Mouse (Mus musculus) MEL (cell line): ENCODE results near the gene Gulp1. TPM values are rescaled to one million over a fixed set of nuclear protein-coding genes. Genes with fewer than 3 reads are reported as not detected.

ENCODE experiments used
- DNase-seq: peaks from one replicate; pipeline ENCODE4 v3.0.0; 2011; ENCODE audit warnings: low read depth, low spot score
- H3K27ac ChIP-seq: 2 replicates; pipeline ENCODE4 v1.5.1; 2012; ENCODE audit warnings: low read depth, mild to moderate bottlenecking, control low read depth, low read length, moderate library complexity; ENCODE audit not compliant: control insufficient read depth
- H3K27me3 ChIP-seq, 2 experiments: fragments of 150-350 bp in 1 of 2; sonication (generic) in 1 of 2; 2 replicates each; pipeline ENCODE4 v1.6.1; 2012; ENCODE audit warnings: low read length in 2 of 2, mild to moderate bottlenecking in 2 of 2, improper control_type of control experiment in 1 of 2, moderate library complexity in 1 of 2; ENCODE audit not compliant: insufficient read depth in 2 of 2, control insufficient read depth in 1 of 2
- H3K36me3 ChIP-seq, 2 experiments: 2 replicates each; pipeline ENCODE4 v1.6.1; 2012 to 2014; ENCODE audit warnings: low read length in 2 of 2, improper control_type of control experiment in 1 of 2, inconsistent platforms in 1 of 2, mild to moderate bottlenecking in 1 of 2; ENCODE audit not compliant: insufficient read depth in 2 of 2, control insufficient read depth in 1 of 2
- H3K4me1 ChIP-seq, 2 experiments: fragments of 150-350 bp in 1 of 2; sonication (generic) in 1 of 2; 2 replicates each; pipeline ENCODE4 v1.6.1; 2012; ENCODE audit warnings: low read length in 2 of 2, improper control_type of control experiment in 1 of 2, mild to moderate bottlenecking in 1 of 2; ENCODE audit not compliant: insufficient read depth in 2 of 2, control insufficient read depth in 1 of 2
- H3K4me3 ChIP-seq, 2 experiments: fragments of 150-350 bp in 1 of 2; sonication (generic) in 1 of 2; 2 replicates each; pipeline ENCODE4 v1.5.1; 2012; ENCODE audit warnings: low read depth in 2 of 2, low read length in 2 of 2, mild to moderate bottlenecking in 2 of 2, moderate library complexity in 2 of 2, control low read depth in 1 of 2, improper control_type of control experiment in 1 of 2; ENCODE audit not compliant: control insufficient read depth in 1 of 2, insufficient read depth in 1 of 2
- H3K79me2 ChIP-seq: 2 replicates; pipeline ENCODE4 v1.6.1; 2012; ENCODE audit warnings: mild to moderate bottlenecking, low read length, moderate library complexity; ENCODE audit not compliant: control insufficient read depth, poor library complexity, insufficient read depth
- H3K9ac ChIP-seq: 2 replicates; pipeline ENCODE4 v1.6.1; 2012; ENCODE audit warnings: low read depth, mild to moderate bottlenecking, control low read depth, low read length, moderate library complexity; ENCODE audit not compliant: control insufficient read depth, poor library complexity, severe bottlenecking
- H3K9me3 ChIP-seq: fragments of 150-350 bp; sonication (generic); replicated peaks from 2 replicates; pipeline ENCODE4 v1.6.1; 2012; ENCODE audit warnings: mild to moderate bottlenecking, low read length, improper control_type of control experiment, moderate library complexity; ENCODE audit not compliant: insufficient read depth
- BHLHE40 ChIP-seq: IDR thresholded peaks from 2 replicates; pipeline ENCODE4 v1.6.1; 2012; ENCODE audit warnings: low read depth, mild to moderate bottlenecking, inconsistent platforms, low read length, improper control_type of control experiment, borderline replicate concordance
- CHD1 ChIP-seq: IDR thresholded peaks from 2 replicates; pipeline ENCODE4 v1.6.1; 2012; ENCODE audit warnings: low read depth, mild to moderate bottlenecking, inconsistent platforms, low read length, improper control_type of control experiment
- CTCF ChIP-seq, 3 experiments: IDR thresholded peaks in 2 of 3; conservative IDR thresholded peaks in 1 of 3; 2 replicates each; pipeline ENCODE4 v1.5.1; 2011 to 2012; ENCODE audit warnings: low read length in 3 of 3, low read depth in 2 of 3, mild to moderate bottlenecking in 2 of 3, improper control_type of control experiment in 1 of 3, inconsistent platforms in 1 of 3, mixed read lengths in 1 of 3, moderate library complexity in 1 of 3; ENCODE audit not compliant: control insufficient read depth in 1 of 3, insufficient read depth in 1 of 3, poor library complexity in 1 of 3, severe bottlenecking in 1 of 3
- E2F4 ChIP-seq: IDR thresholded peaks from 2 replicates; pipeline ENCODE4 v1.6.1; 2011; ENCODE audit warnings: low read depth, low read length, improper control_type of control experiment, borderline replicate concordance
- ELF1 ChIP-seq: IDR thresholded peaks from 2 replicates; pipeline ENCODE4 v1.6.1; 2014; ENCODE audit warnings: low read depth, mild to moderate bottlenecking, inconsistent platforms, low read length, improper control_type of control experiment, moderate library complexity
- ETS1 ChIP-seq: IDR thresholded peaks from 2 replicates; pipeline ENCODE4 v1.6.1; 2012; ENCODE audit warnings: low read depth, mild to moderate bottlenecking, inconsistent platforms, low read length, improper control_type of control experiment, moderate library complexity
- GABPA ChIP-seq: IDR thresholded peaks from 2 replicates; pipeline ENCODE4 v1.6.1; 2012; ENCODE audit warnings: low read depth, mild to moderate bottlenecking, inconsistent platforms, low read length, improper control_type of control experiment, moderate library complexity
- HCFC1 ChIP-seq: IDR thresholded peaks from 2 replicates; pipeline ENCODE4 v1.6.1; 2012; ENCODE audit warnings: low read depth, mild to moderate bottlenecking, inconsistent platforms, low read length, improper control_type of control experiment, moderate library complexity
- JUND ChIP-seq: IDR thresholded peaks from 2 replicates; pipeline ENCODE4 v1.6.1; 2011; ENCODE audit warnings: low read depth, mild to moderate bottlenecking, improper control_type of control experiment, low read length
- MAFK ChIP-seq: IDR thresholded peaks from 2 replicates; pipeline ENCODE4 v1.6.1; 2011; ENCODE audit warnings: low read depth, mild to moderate bottlenecking, low read length, improper control_type of control experiment, borderline replicate concordance
- MEF2A ChIP-seq: IDR thresholded peaks from 2 replicates; pipeline ENCODE4 v1.6.1; 2014; ENCODE audit warnings: low read depth, mild to moderate bottlenecking, inconsistent platforms, low read length, improper control_type of control experiment; ENCODE audit not compliant: poor library complexity, insufficient replicate concordance, severe bottlenecking; ENCODE audit errors: extremely low read depth
- MXI1 ChIP-seq: IDR thresholded peaks from 2 replicates; pipeline ENCODE4 v1.6.1; 2011; ENCODE audit warnings: mild to moderate bottlenecking, low read depth, low read length, improper control_type of control experiment
- MYC ChIP-seq: IDR thresholded peaks from 2 replicates; pipeline ENCODE4 v1.6.1; 2011; ENCODE audit warnings: low read depth, mild to moderate bottlenecking, low read length, improper control_type of control experiment, moderate library complexity
- NELFE ChIP-seq: IDR thresholded peaks from 2 replicates; pipeline ENCODE4 v1.6.1; 2011; ENCODE audit warnings: low read depth, low read length, improper control_type of control experiment
- POLR2AphosphoS5 ChIP-seq: IDR thresholded peaks from 2 replicates; pipeline ENCODE4 v1.6.1; 2012; ENCODE audit warnings: low read depth, borderline replicate concordance, mild to moderate bottlenecking, inconsistent platforms, low read length, moderate library complexity, mixed read lengths
- SIN3A ChIP-seq: IDR thresholded peaks from 2 replicates; pipeline ENCODE4 v1.6.1; 2012; ENCODE audit warnings: low read length, improper control_type of control experiment, inconsistent platforms
- SMC3 ChIP-seq: IDR thresholded peaks from 2 replicates; pipeline ENCODE4 v1.6.1; 2011; ENCODE audit warnings: low read depth, low read length, improper control_type of control experiment
- TAL1 ChIP-seq: IDR thresholded peaks from 2 replicates; pipeline ENCODE4 v1.6.1; 2012; ENCODE audit warnings: mild to moderate bottlenecking, inconsistent platforms, low read length, moderate library complexity, mixed read lengths
- UBTF ChIP-seq: IDR thresholded peaks from 2 replicates; pipeline ENCODE4 v1.6.1; 2012; ENCODE audit warnings: low read depth, mild to moderate bottlenecking, inconsistent platforms, low read length, improper control_type of control experiment, moderate library complexity, borderline replicate concordance; ENCODE audit not compliant: insufficient read depth
- USF1 ChIP-seq: IDR thresholded peaks from 2 replicates; pipeline ENCODE4 v1.6.1; 2014; ENCODE audit warnings: low read depth, mild to moderate bottlenecking, inconsistent platforms, low read length, improper control_type of control experiment, moderate library complexity
- ZMIZ1 ChIP-seq: IDR thresholded peaks from 2 replicates; pipeline ENCODE4 v1.6.1; 2012; ENCODE audit warnings: low read depth, mild to moderate bottlenecking, inconsistent platforms, low read length, improper control_type of control experiment, moderate library complexity
- ZNF384 ChIP-seq: IDR thresholded peaks from 2 replicates; pipeline ENCODE4 v1.6.1; 2012; ENCODE audit warnings: low read depth, mild to moderate bottlenecking, inconsistent platforms, low read length, improper control_type of control experiment
- polyA plus RNA-seq, 2 experiments: library from polyadenylated mRNA; stranded (reverse) in 1 of 2; unstranded in 1 of 2; fragments of >175 nt in 1 of 2; fragments of >200 nt in 1 of 2; gene quantifications; 2 replicates each; pipeline versions ENCODE4 v1.2.1 to v1.2.4; 2012; ENCODE audit warnings: low replicate concordance in 2 of 2, low read depth in 1 of 2; ENCODE audit not compliant: insufficient read length in 2 of 2, insufficient read depth in 1 of 2, missing spikeins in 1 of 2
- total RNA-seq: library from RNA; depleted of rRNA; stranded (reverse); fragments of 300-350 nt; gene quantifications from 2 replicates; pipeline ENCODE4 v1.2.3, GENCODE M21; 2012

Gulp1 gene
- total and polyA plus RNA-seq, 3 experiments, result not detected

- TF ChIP-seq SIN3A, result no peak
- no peak for TF ChIP-seq UBTF
- no peak for TF ChIP-seq ZNF384
- no peak for TF ChIP-seq CTCF (IDR thresholded peaks at IDR 0.05 in 2 of 3, conservative IDR thresholded peaks at IDR 0.05 in 1 of 3; ENCODE audit: control insufficient read depth in 1 of 3, insufficient read depth in 1 of 3, low read depth in 2 of 3, low read length in 3 of 3, poor library complexity in 1 of 3, severe bottlenecking in 1 of 3)
- TF ChIP-seq GABPA, result no peak
- no peak for TF ChIP-seq ETS1
- Histone ChIP-seq H3K9ac (no peak overlapping the region), H3K9me3 (no peaks in the 10 kb centered on the region), H3K36me3 (no peaks in the 10 kb centered on the region), H3K79me2 (no peaks in the 10 kb centered on the region), H3K4me1 (no peaks in the 10 kb centered on the region), H3K4me3 (no peak overlapping the region), H3K27ac (no peak overlapping the region), H3K27me3 (no peaks in the 10 kb centered on the region)
- no peak for DNase-seq
Measured at GRCm38 (mm10) chr1:44567431-44567830, 16.1 kb downstream of the Gulp1 start.

- Histone ChIP-seq H3K79me2 (no peaks in the 10 kb centered on the region), H3K4me1 (no peaks in the 10 kb centered on the region), H3K4me3 (no peak overlapping the region), H3K27ac (no peak overlapping the region)
- TF ChIP-seq JUND (no peak), NELFE (no peak), MXI1 (no peak), HCFC1 (no peak), MYC (no peak), TAL1 (no peak), CTCF (IDR thresholded peaks at IDR 0.05 in 2 of 3, conservative IDR thresholded peaks at IDR 0.05 in 1 of 3; ENCODE audit: control insufficient read depth in 1 of 3, insufficient read depth in 1 of 3, low read depth in 2 of 3, low read length in 3 of 3, poor library complexity in 1 of 3, severe bottlenecking in 1 of 3) (no peak), POLR2AphosphoS5 (no peak), MEF2A (no peak), ETS1 (no peak)
- TF ChIP-seq, all 39 proteins: peak for 0
- no peak overlapping the region for H3K9ac ChIP-seq
- no peaks in the 10 kb centered on the region for H3K9me3 ChIP-seq
- DNase-seq, result peak; percentile 3
- no peaks in the 10 kb centered on the region for H3K27me3 ChIP-seq
- no peaks in the 10 kb centered on the region for H3K36me3 ChIP-seq
Measured at GRCm38 (mm10) chr1:44568296-44568695, 17.0 kb downstream of the Gulp1 start.

GRCm38 (mm10) chr1:44576001-44576400 lies 24.7 kb downstream of the Gulp1 start:
- Histone ChIP-seq H3K9me3 (no peaks in the 10 kb centered on the region), H3K27me3 (no peaks in the 10 kb centered on the region), H3K79me2 (no peaks in the 10 kb centered on the region), H3K27ac (no peak overlapping the region), H3K9ac (no peak overlapping the region), H3K36me3 (no peaks in the 10 kb centered on the region), H3K4me1 (no peaks in the 10 kb centered on the region), H3K4me3 (no peak overlapping the region)
- TF ChIP-seq MXI1, result no peak
- TF ChIP-seq MYC, result no peak
- TF ChIP-seq ZMIZ1, result no peak
- TF ChIP-seq USF1, result no peak
- no peak for TF ChIP-seq NELFE
- TF ChIP-seq SMC3, result no peak
- TF ChIP-seq CHD1, result no peak
- TF ChIP-seq BHLHE40, result no peak
- TF ChIP-seq HCFC1, result no peak
- no peak for TF ChIP-seq JUND
- no peak for TF ChIP-seq E2F4
- no peak for TF ChIP-seq MAFK
- TF ChIP-seq SIN3A, result no peak
- no peak for TF ChIP-seq ELF1
- TF ChIP-seq UBTF, result no peak
- DNase-seq, result no peak
